Mouse (Mus musculus): ENCODE results near the gene Rsf1. TPM values are rescaled to one million over a fixed set of nuclear protein-coding genes. Genes with fewer than 3 reads are reported as not detected.

Gene Rsf1
- polyA plus RNA-seq (2015; fragmentation: Nextera tagmentation; extraction: Ambion mirVana): 20.7 and 21.9 TPM in 2 replicates

- Histone ChIP-seq H3K9ac (peak within 1 kb of the TSS; percentile 100), H3K27me3 (no peaks in the 10 kb centered on the region), H3K4me3 (replicated peaks) (peak within 1 kb of the TSS; percentile 98), H3K4me2 (replicated peaks) (peak within 1 kb of the TSS; percentile 73), H3K27ac (replicated peaks) (peak within 1 kb of the TSS; percentile 98), H3K4me1 (peaks cover 7% of the 10 kb centered on the region), H3K9me3 (replicated peaks) (no peaks in the 10 kb centered on the region), H3K36me3 (peaks cover 7% of the 10 kb centered on the region)
- peak; percentile 98 for ATAC-seq (ENCODE audit: insufficient number of reproducible peaks, low FRiP score, low TSS enrichment, low read depth)
- WGBS: under 1% methylated on average over 61 of the region's 68 CpGs
Observed at GRCm38 (mm10) chr7:97579067-97579975, at the start of gene Rsf1, which contains the start of gene Aamdc. TSS of gene Rsf1 (plus strand) at chr7:97579889. TSS of gene Aamdc (minus strand) at chr7:97579497.

- Histone ChIP-seq H3K36me3 (peaks cover 95% of the 10 kb centered on the region), H3K27me3 (no peaks in the 10 kb centered on the region), H3K9me3 (replicated peaks) (no peaks in the 10 kb centered on the region), H3K27ac (replicated peaks) (no peak overlapping the region), H3K4me3 (replicated peaks) (no peak overlapping the region), H3K4me1 (no peaks in the 10 kb centered on the region), H3K4me2 (replicated peaks) (no peak overlapping the region), H3K9ac (no peak overlapping the region)
- ATAC-seq (ENCODE audit: insufficient number of reproducible peaks, low FRiP score, low TSS enrichment, low read depth): no peak
- 91% methylated on average over 5 of the region's 5 CpGs for WGBS
Observed at GRCm38 (mm10) chr7:97535531-97535930, 44.2 kb upstream of the Rsf1 start.

GRCm38 (mm10) chr7:97536571-97536970, 43.1 kb upstream of the Rsf1 start:
- Histone ChIP-seq H3K9ac (no peak overlapping the region), H3K9me3 (replicated peaks) (no peaks in the 10 kb centered on the region), H3K4me2 (replicated peaks) (no peak overlapping the region), H3K36me3 (peaks cover 95% of the 10 kb centered on the region), H3K27me3 (no peaks in the 10 kb centered on the region), H3K27ac (replicated peaks) (no peak overlapping the region), H3K4me1 (no peaks in the 10 kb centered on the region), H3K4me3 (replicated peaks) (no peak overlapping the region)
- 86% methylated on average over 5 of the region's 5 CpGs for WGBS
- ATAC-seq (ENCODE audit: insufficient number of reproducible peaks, low FRiP score, low TSS enrichment, low read depth): no peak

DNA sequence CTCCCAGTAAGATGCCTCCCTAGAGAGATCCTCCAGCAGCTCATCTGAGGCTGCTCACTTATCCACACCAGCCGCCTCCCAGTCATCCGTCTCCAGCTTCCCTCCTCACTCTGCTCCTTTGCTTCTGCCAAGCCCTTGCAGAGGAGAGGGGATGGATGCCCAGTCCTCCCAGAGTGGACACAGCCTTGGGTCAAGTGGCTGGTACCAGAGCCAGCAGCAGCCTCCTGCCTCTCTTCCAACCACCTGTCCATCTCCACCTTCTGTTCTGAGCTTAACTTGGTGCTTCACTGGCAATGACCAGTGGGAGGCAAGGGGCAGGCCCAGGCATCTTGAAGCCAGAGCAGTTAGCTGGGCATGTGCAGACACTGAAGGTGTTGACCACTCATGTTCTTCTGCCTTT, 33.2 kb upstream of the Rsf1 start:
- H3K4me3 ChIP-seq (replicated peaks): no peak overlapping the region
- WGBS: 90% methylated on average over 2 of the region's 2 CpGs
- H3K9ac ChIP-seq: no peak overlapping the region
- no peaks in the 10 kb centered on the region for H3K27me3 ChIP-seq
- no peak overlapping the region for H3K27ac ChIP-seq (replicated peaks)
- H3K9me3 ChIP-seq (replicated peaks): 0 out of 2 replicates have a peak, but pooled peaks cover 5% of the 10 kb centered on the region
- no peak overlapping the region for H3K4me2 ChIP-seq (replicated peaks)
- ATAC-seq (ENCODE audit: insufficient number of reproducible peaks, low FRiP score, low TSS enrichment, low read depth): no peak
- no peaks in the 10 kb centered on the region for H3K4me1 ChIP-seq
- peaks cover 33% of the 10 kb centered on the region for H3K36me3 ChIP-seq

GRCm38 (mm10) chr7:97549301-97549700, 30.4 kb upstream of the Rsf1 start:
- ATAC-seq (ENCODE audit: insufficient number of reproducible peaks, low FRiP score, low TSS enrichment, low read depth): no peak
- H3K4me2 ChIP-seq (replicated peaks): no peak overlapping the region
- H3K27me3 ChIP-seq: no peaks in the 10 kb centered on the region
- WGBS: 89% methylated on average over 10 of the region's 10 CpGs
- H3K4me3 ChIP-seq (replicated peaks): no peak overlapping the region
- peaks cover 9% of the 10 kb centered on the region; the same call in 1 of the 2 replicates for H3K36me3 ChIP-seq
- no peaks in the 10 kb centered on the region for H3K4me1 ChIP-seq
- H3K9me3 ChIP-seq (replicated peaks): no peaks in the 10 kb centered on the region
- H3K9ac ChIP-seq: no peak overlapping the region
- no peak overlapping the region for H3K27ac ChIP-seq (replicated peaks)

DNA sequence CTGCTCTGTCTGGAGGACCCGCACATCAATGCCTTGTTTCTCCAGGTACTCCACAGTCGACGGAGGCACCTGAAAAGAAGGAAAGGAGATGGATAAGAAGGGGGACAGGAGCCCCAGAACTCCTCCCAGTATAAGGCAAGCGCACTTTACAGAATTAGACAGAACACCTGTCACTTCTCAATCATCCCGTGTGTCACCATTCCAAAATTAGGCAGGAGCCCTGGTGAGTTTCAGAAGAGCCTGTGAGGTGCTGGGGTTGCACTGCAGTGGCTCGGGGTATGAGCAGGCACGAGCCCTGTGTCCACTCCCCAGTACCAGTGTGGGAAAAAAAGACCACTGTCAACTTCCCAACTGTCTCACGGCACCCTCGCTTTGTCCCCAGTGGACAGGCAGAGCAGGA, 29.0 kb upstream of the Rsf1 start:
- no peaks in the 10 kb centered on the region for H3K27me3 ChIP-seq

DNA sequence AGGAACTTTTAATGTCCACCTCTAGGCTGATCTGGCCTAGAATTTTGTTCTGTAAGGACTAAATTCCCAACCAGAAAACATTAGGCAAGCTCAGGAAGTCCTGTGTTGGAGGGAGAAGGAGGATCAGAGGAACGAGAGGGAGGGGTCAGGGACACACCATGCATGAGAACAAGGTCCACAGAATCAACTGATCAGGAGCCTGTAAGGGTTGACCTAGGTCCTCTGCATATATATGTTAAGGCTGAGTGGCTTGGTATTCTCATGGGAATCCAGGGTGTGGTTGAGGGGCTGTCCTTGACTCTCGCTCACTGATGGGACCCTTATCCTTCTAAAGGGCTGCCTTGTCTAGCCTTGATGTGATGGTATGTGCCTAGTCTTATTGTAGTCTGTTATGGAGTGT, 16.1 kb upstream of the Rsf1 start:
- ATAC-seq (ENCODE audit: insufficient number of reproducible peaks, low FRiP score, low TSS enrichment, low read depth): no peak
- WGBS: 77% methylated on average over 2 of the region's 2 CpGs
- peaks cover 4% of the 10 kb centered on the region; the same call in 1 of the 2 replicates for H3K36me3 ChIP-seq
- no peak overlapping the region for H3K27ac ChIP-seq (replicated peaks)
- no peak overlapping the region for H3K4me3 ChIP-seq (replicated peaks)
- H3K27me3 ChIP-seq: no peaks in the 10 kb centered on the region
- H3K9ac ChIP-seq: no peak overlapping the region
- H3K4me2 ChIP-seq (replicated peaks): no peak overlapping the region
- no peaks in the 10 kb centered on the region for H3K4me1 ChIP-seq
- no peaks in the 10 kb centered on the region for H3K9me3 ChIP-seq (replicated peaks)

More for the DNA sequence above, 29.0 kb upstream of the Rsf1 start:
- Histone ChIP-seq H3K9me3 (replicated peaks) (no peaks in the 10 kb centered on the region), H3K9ac (no peak overlapping the region), H3K27ac (replicated peaks) (no peak overlapping the region), H3K4me1 (no peaks in the 10 kb centered on the region), H3K4me2 (replicated peaks) (no peak overlapping the region), H3K36me3 (peaks cover 19% of the 10 kb centered on the region), H3K4me3 (replicated peaks) (no peak overlapping the region)
- WGBS: 88% methylated on average over 9 of the region's 9 CpGs
- no peak for ATAC-seq (ENCODE audit: insufficient number of reproducible peaks, low FRiP score, low TSS enrichment, low read depth)

- Histone ChIP-seq H3K36me3 (peaks cover 17% of the 10 kb centered on the region), H3K9me3 (replicated peaks) (no peaks in the 10 kb centered on the region), H3K4me3 (replicated peaks) (no peak overlapping the region), H3K9ac (no peak overlapping the region), H3K4me1 (no peaks in the 10 kb centered on the region), H3K4me2 (replicated peaks) (no peak overlapping the region), H3K27ac (replicated peaks) (no peak overlapping the region), H3K27me3 (no peaks in the 10 kb centered on the region)
- WGBS: 82% methylated on average over 4 of the region's 4 CpGs
- ATAC-seq (ENCODE audit: insufficient number of reproducible peaks, low FRiP score, low TSS enrichment, low read depth): no peak
Observed at GRCm38 (mm10) chr7:97569372-97569771, 10.3 kb upstream of the Rsf1 start.

GRCm38 (mm10) chr7:97570389-97570788, 9.3 kb upstream of the Rsf1 start:
- no peak overlapping the region for H3K9ac ChIP-seq
- H3K27ac ChIP-seq (replicated peaks): no peak overlapping the region
- peaks cover 24% of the 10 kb centered on the region for H3K36me3 ChIP-seq
- H3K9me3 ChIP-seq (replicated peaks): no peaks in the 10 kb centered on the region
- WGBS: 84% methylated on average over 1 of the region's 1 CpGs
- no peaks in the 10 kb centered on the region for H3K4me1 ChIP-seq
- H3K4me3 ChIP-seq (replicated peaks): no peak overlapping the region
- no peak for ATAC-seq (ENCODE audit: insufficient number of reproducible peaks, low FRiP score, low TSS enrichment, low read depth)
- no peak overlapping the region for H3K4me2 ChIP-seq (replicated peaks)
- no peaks in the 10 kb centered on the region for H3K27me3 ChIP-seq

DNA sequence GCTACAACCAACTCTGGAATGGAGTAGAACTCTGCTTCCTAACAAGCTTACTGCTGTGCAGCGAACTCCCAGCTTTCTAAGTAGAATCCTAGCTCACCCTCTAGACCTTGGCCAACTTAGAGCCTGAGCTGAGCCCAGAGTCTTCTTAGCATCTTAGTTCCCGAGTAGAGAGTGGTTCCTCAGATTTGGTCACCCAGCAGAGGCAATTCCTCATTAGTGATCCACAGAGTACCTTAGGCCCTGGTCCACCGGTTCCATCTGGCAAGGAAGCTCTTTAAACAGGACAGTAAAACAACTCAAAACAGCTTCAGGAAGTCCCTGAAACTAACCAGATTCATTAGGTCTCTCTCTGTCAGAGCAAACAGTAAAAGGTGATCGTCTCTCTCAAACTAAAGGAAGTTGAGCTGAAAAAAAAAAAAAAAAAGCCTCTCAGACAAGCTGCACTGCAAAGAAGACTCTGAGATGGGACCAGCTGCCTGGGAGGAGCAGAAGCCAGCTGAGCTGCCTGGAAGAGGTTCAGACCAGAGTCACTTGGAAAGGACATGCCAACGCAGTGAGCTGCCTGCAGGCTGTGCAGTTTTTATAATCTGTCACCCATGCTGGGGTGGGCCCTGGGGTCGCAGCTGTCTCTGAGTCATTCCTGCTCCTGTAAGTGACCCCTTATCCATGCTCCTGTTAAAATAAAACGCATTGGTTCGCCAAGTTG, 1.2 kb upstream of the Rsf1 start:
- WGBS: 29% methylated on average over 8 of the region's 8 CpGs
- peak overlapping the region; percentile 98 for H3K27ac ChIP-seq (replicated peaks)
- peaks cover 14% of the 10 kb centered on the region for H3K36me3 ChIP-seq
- peak overlapping the region; percentile 73 for H3K4me2 ChIP-seq (replicated peaks)
- H3K4me1 ChIP-seq: peaks cover 4% of the 10 kb centered on the region
- H3K27me3 ChIP-seq: no peaks in the 10 kb centered on the region
- H3K9me3 ChIP-seq (replicated peaks): no peaks in the 10 kb centered on the region
- no peak for ATAC-seq (ENCODE audit: insufficient number of reproducible peaks, low FRiP score, low TSS enrichment, low read depth)
- peak overlapping the region; percentile 98 for H3K4me3 ChIP-seq (replicated peaks)
- peak overlapping the region; percentile 100 for H3K9ac ChIP-seq
